Mouse (Mus musculus): Measurements from ENCODE around the gene Cdh24. TPM values are rescaled to one million over a fixed set of nuclear protein-coding genes. Genes with fewer than 3 reads are reported as not detected.
A peak's percentile ranks its signal among the peaks of the same experiment; 100 is the strongest.
"Not testable (repeated sequence)": the region's sequence is repeated elsewhere in the genome, so short reads cannot be mapped to it uniquely, and the experiment has no call there.

Gene Cdh24
- total RNA-seq, 2 experiments from 2014 or later: 1.7 to 2.5 TPM

GRCm38 (mm10) chr14:54614130-54614529 lies 27.0 kb downstream of the Cdh24 start:
- ATAC-seq (replicated peaks; ENCODE audit: low FRiP score, low TSS enrichment, poor library complexity, severe bottlenecking): not testable (repeated sequence)

GRCm38 (mm10) chr14:54610648-54611047 lies 30.5 kb downstream of the Cdh24 start:
- no peak for ATAC-seq (replicated peaks; ENCODE audit: low FRiP score, low TSS enrichment, poor library complexity, severe bottlenecking)

GRCm38 (mm10) chr14:54609962-54610361 lies 31.2 kb downstream of the Cdh24 start:
- ATAC-seq (replicated peaks; ENCODE audit: low FRiP score, low TSS enrichment, poor library complexity, severe bottlenecking): no peak

- no peak for ATAC-seq (replicated peaks; ENCODE audit: low FRiP score, low TSS enrichment, poor library complexity, severe bottlenecking)
These were observed 31.9 kb downstream of the Cdh24 start for GRCm38 (mm10) chr14:54609245-54609644.

GRCm38 (mm10) chr14:54607226-54607625 lies 33.9 kb downstream of the Cdh24 start:
- no peak for ATAC-seq (replicated peaks; ENCODE audit: low FRiP score, low TSS enrichment, poor library complexity, severe bottlenecking)

- ATAC-seq (replicated peaks; ENCODE audit: low FRiP score, low TSS enrichment, poor library complexity, severe bottlenecking): no peak; the same call in 1 of the 2 replicates
These were observed 35.3 kb downstream of the Cdh24 start, which contains the start of gene 4931414P19Rik for GRCm38 (mm10) chr14:54605752-54606321. Gene 4931414P19Rik, minus strand, starts transcription at chr14:54605993.

GRCm38 (mm10) chr14:54603686-54604085 lies 37.5 kb downstream of the Cdh24 start:
- ATAC-seq (replicated peaks; ENCODE audit: low FRiP score, low TSS enrichment, poor library complexity, severe bottlenecking): no peak

- ATAC-seq (replicated peaks; ENCODE audit: low FRiP score, low TSS enrichment, poor library complexity, severe bottlenecking): peak; percentile 98
These were observed 38.0 kb downstream of the Cdh24 start for GRCm38 (mm10) chr14:54603038-54603654.

- ATAC-seq (replicated peaks; ENCODE audit: low FRiP score, low TSS enrichment, poor library complexity, severe bottlenecking): peak; percentile 4; the same call in 1 of the 2 replicates
These were observed 38.6 kb downstream of the Cdh24 start for GRCm38 (mm10) chr14:54602613-54603012.

GRCm38 (mm10) chr14:54601601-54602000 lies 39.6 kb downstream of the Cdh24 start:
- no peak for ATAC-seq (replicated peaks; ENCODE audit: low FRiP score, low TSS enrichment, poor library complexity, severe bottlenecking)

- no peak for ATAC-seq (replicated peaks; ENCODE audit: low FRiP score, low TSS enrichment, poor library complexity, severe bottlenecking)
These were observed 44.1 kb downstream of the Cdh24 start for GRCm38 (mm10) chr14:54597084-54597483.

GRCm38 (mm10) chr14:54594631-54595414 lies 46.3 kb downstream of the Cdh24 start:
- ATAC-seq (replicated peaks; ENCODE audit: low FRiP score, low TSS enrichment, poor library complexity, severe bottlenecking): no peak

GRCm38 (mm10) chr14:54594055-54594454 lies 47.1 kb downstream of the Cdh24 start:
- ATAC-seq (replicated peaks; ENCODE audit: low FRiP score, low TSS enrichment, poor library complexity, severe bottlenecking): no peak

- peak; percentile 77 for ATAC-seq (replicated peaks; ENCODE audit: low FRiP score, low TSS enrichment, poor library complexity, severe bottlenecking)
These were observed 48.7 kb downstream of the Cdh24 start for GRCm38 (mm10) chr14:54592319-54592934.

- no peak for ATAC-seq (replicated peaks; ENCODE audit: low FRiP score, low TSS enrichment, poor library complexity, severe bottlenecking)
These were observed 50.1 kb downstream of the Cdh24 start for GRCm38 (mm10) chr14:54591056-54591455.

GRCm38 (mm10) chr14:54583681-54584338 lies 57.4 kb downstream of the Cdh24 start:
- ATAC-seq (replicated peaks; ENCODE audit: low FRiP score, low TSS enrichment, poor library complexity, severe bottlenecking): peak; percentile 78

GRCm38 (mm10) chr14:54582536-54582935 lies 58.6 kb downstream of the Cdh24 start:
- ATAC-seq (replicated peaks; ENCODE audit: low FRiP score, low TSS enrichment, poor library complexity, severe bottlenecking): no peak

Data from megakaryocyte-erythroid progenitor cell, adult 5-6 weeks (primary cell).